Mouse (Mus musculus): ENCODE results near the gene Exosc8. TPM values are rescaled to one million over a fixed set of nuclear protein-coding genes. Genes with fewer than 3 reads are reported as not detected.

The Exosc8 gene
- total RNA-seq, 2 experiments from 2014 or later = 34.3 to 37.3 TPM

DNA sequence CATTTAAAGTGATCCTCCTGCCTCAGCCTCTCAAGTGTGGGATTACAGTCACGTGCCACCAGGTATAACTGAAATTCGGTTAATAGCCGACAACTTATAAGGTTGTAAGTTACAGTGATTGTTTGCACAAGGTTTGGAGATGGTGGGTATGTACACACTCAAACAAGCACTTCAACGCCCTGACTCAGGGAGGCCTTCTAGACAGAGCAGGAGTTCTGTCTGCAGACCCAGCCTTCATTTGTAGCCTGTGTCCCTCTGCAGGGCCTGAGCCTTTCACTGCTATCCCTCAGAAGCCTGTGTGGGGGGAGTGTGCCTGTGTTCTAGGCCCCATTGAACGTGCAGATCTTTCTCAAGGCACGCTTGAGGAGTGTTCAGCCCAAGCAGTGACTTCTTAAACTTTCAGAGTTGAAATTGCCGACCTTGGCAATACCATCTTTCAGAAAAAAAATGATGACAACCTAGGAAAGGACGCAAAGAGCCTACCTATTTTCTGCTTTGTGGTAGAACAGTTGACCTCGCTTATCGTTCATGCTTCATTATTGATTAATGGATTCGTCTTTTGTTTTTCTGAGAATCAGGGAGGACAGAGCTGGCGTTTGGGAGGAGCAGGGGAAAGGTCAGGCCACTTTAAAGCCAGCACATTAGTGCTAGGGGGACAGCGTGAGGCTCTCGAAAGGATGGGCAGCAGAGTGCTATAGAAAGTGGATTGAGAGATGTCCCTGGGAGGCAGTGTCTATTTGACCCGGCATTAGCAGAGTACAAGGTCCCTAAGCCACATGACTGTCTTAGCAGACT is 25.3 kb upstream of the Exosc8 start:
- no peak for TF ChIP-seq CTCF (IDR thresholded peaks at IDR 0.05)

GRCm38 (mm10) chr3:54759211-54759610 is 24.0 kb upstream of the Exosc8 start:
- no peak for TF ChIP-seq CTCF (IDR thresholded peaks at IDR 0.05)
- intact Hi-C loops (cut with DNase I) = loop anchor here (5.0 kb wide), 1 partner anchor 38 kb away; no protein-coding TSS in a partner anchor

More for the DNA sequence above, 25.3 kb upstream of the Exosc8 start:
- H3K27ac ChIP-seq = no peak overlapping the region
- intact Hi-C loops (cut with DNase I) = no loop called here
- no peak for DNase-seq (ENCODE audit: extremely low spot score in 1 of 2, low spot score in 2 of 2)
- no peak overlapping the region for H3K4me3 ChIP-seq

GRCm38 (mm10) chr3:54757446-54757845 is 22.3 kb upstream of the Exosc8 start:
- intact Hi-C loops (cut with DNase I) = loop anchor here (2.0 to 5.0 kb wide), 2 partner anchors 23 to 40 kb away; partner anchors contain the start of genes Alg5 and Exosc8
- no peak for TF ChIP-seq CTCF (IDR thresholded peaks at IDR 0.05)
- no peak overlapping the region for H3K4me3 ChIP-seq
- no peak for DNase-seq (ENCODE audit: extremely low spot score in 1 of 2, low spot score in 2 of 2)
- H3K27ac ChIP-seq = no peak overlapping the region

More at GRCm38 (mm10) chr3:54759211-54759610, 24.0 kb upstream of the Exosc8 start:
- H3K27ac ChIP-seq = no peak overlapping the region
- no peak overlapping the region for H3K4me3 ChIP-seq
- DNase-seq (ENCODE audit: extremely low spot score in 1 of 2, low spot score in 2 of 2) = no peak

- DNase-seq (ENCODE audit: extremely low spot score in 1 of 2, low spot score in 2 of 2) = peak; percentile 42 to 55
- intact Hi-C loops (cut with DNase I) = loop anchor here (2.0 to 5.0 kb wide), 2 partner anchors 21 to 41 kb away; partner anchors contain the start of genes Alg5 and Exosc8
- Histone ChIP-seq H3K4me3 (peak overlapping the region; percentile 74), H3K27ac (peak overlapping the region; percentile 82)
- TF ChIP-seq CTCF (IDR thresholded peaks at IDR 0.05) = no peak; the same call in none of the 2 replicates
These were observed 20.9 kb upstream of the Exosc8 start for GRCm38 (mm10) chr3:54756058-54756457.

- DNase-seq (ENCODE audit: extremely low spot score in 1 of 2, low spot score in 2 of 2) = peak; percentile 64 to 68
- peak within 1 kb of the TSS; percentile 74 for H3K4me3 ChIP-seq
- peak within 1 kb of the TSS; percentile 82 for H3K27ac ChIP-seq
- intact Hi-C loops (cut with DNase I) = loop anchor here (2.0 to 5.0 kb wide), 3 partner anchors 21 to 51 kb away; partner anchors contain the start of genes Alg5, Exosc8 and Rfxap
- no peak; the same call in 1 of the 2 replicates for TF ChIP-seq CTCF (IDR thresholded peaks at IDR 0.05)
These were observed 20.2 kb upstream of the Exosc8 start, which contains the start of gene Smad9 for GRCm38 (mm10) chr3:54755145-54756041. Gene Smad9 (plus strand): TSS chr3:54755582.

- intact Hi-C loops (cut with DNase I) = no loop called here
- H3K27ac ChIP-seq = no peak overlapping the region
- H3K4me3 ChIP-seq = no peak overlapping the region
- TF ChIP-seq CTCF (IDR thresholded peaks at IDR 0.05) = no peak
- no peak for DNase-seq (ENCODE audit: extremely low spot score in 1 of 2, low spot score in 2 of 2)
These were observed 18.2 kb upstream of the Exosc8 start for GRCm38 (mm10) chr3:54753411-54753810.

DNA sequence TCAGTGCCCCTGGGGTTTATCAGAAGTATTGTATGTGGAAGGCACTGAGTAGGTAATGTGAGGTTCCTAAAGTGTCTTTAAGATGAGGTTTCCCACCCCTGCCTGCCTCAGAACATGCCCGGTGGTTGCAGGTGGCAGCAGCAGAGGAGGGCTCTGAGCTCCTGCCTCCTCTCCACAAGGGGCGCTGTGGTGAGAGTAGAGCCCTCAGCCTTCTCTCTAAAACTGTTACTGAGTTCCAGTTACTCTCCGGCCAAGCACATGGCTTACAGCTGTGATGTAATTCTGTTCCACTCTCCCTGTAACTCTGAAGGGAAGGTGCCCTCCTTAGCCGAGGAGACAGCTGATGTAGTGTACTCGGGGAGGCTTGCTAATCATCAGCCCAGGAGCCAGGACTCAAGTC is 10.6 kb upstream of the Exosc8 start:
- TF ChIP-seq CTCF (IDR thresholded peaks at IDR 0.05) = peak; percentile 52
- Histone ChIP-seq H3K4me3 (no peak overlapping the region), H3K27ac (no peak overlapping the region)
- intact Hi-C loops (cut with DNase I) = no loop called here
- no peak for DNase-seq (ENCODE audit: extremely low spot score in 1 of 2, low spot score in 2 of 2)

GRCm38 (mm10) chr3:54741965-54742364 is 6.8 kb upstream of the Exosc8 start:
- no peak for TF ChIP-seq CTCF (IDR thresholded peaks at IDR 0.05)
- H3K4me3 ChIP-seq = no peak overlapping the region
- intact Hi-C loops (cut with DNase I) = no loop called here
- no peak for DNase-seq (ENCODE audit: extremely low spot score in 1 of 2, low spot score in 2 of 2)
- no peak overlapping the region for H3K27ac ChIP-seq

DNA sequence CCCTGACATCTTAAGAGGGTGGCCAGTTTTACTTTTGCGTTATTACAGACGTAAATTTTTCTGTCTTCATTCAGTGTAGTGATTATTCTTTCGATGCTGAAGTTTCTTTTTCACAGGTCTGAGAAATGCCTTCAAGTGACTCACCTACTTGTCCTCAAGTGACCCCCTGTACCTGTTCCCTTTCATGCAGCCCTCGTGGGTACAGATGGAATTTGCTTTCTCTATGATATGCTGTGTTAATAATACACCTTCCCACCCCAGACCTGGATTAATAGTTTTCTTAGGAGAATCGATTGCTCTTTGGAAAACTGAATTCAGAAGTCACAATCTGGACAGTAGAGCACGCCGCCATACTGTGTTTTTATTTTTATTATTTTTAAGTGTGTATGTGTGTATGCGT is 2.1 kb upstream of the Exosc8 start:
- no peak overlapping the region for H3K4me3 ChIP-seq
- DNase-seq (ENCODE audit: extremely low spot score in 1 of 2, low spot score in 2 of 2) = no peak
- intact Hi-C loops (cut with DNase I) = loop anchor here (5.0 kb wide), 1 partner anchor 325 kb away; no protein-coding TSS in a partner anchor
- H3K27ac ChIP-seq = no peak overlapping the region
- no peak for TF ChIP-seq CTCF (IDR thresholded peaks at IDR 0.05)

DNA sequence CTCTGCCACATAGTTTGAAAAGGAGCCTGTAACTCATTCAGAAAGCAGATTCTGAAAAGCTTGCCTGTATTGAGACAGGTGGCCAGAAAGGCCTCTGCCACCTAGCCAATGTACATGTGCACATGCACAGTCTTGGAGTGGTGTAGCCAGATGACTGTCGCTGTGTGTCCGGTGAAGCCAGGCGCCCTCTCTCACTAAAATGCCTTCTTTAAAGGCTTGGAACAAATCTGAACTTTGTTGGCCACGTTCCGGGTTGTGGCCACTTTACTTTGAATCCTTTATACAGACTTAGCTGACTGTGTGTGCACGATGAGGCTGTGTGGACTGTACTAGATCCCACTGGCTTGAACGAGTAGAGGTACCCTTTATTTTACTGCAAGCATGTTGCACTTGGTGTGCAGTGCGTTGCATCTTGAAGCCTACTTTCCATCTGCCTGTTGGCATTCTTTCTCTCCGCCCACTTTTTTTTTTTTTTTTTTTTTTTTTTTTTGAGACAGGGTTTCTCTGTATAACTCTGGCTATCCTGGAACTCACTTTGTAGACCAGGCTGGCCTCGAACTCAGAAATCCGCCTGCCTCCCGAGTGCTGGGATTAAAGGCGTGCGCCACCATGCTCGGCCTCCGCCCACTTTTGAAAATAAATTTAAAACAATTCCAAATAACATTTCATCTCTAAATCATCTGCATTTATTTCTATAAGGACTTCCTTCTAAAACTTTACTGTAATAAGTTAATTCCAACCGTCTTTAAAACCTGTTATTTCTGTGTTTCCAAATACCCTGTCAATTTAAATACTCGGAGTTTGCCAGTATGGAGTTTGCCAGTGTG is 1.1 kb upstream of the Exosc8 start:
- TF ChIP-seq CTCF (IDR thresholded peaks at IDR 0.05) = no peak
- H3K27ac ChIP-seq = peak overlapping the region; percentile 100
- DNase-seq (ENCODE audit: extremely low spot score in 1 of 2, low spot score in 2 of 2) = no peak
- intact Hi-C loops (cut with DNase I) = loop anchor here (5.0 kb wide), 1 partner anchor 326 kb away; no protein-coding TSS in a partner anchor
- peak overlapping the region; percentile 99 for H3K4me3 ChIP-seq

All from left cerebral cortex, adult 2 months (tissue).